Mouse (Mus musculus) left cerebral cortex, postnatal 10 days (tissue): ENCODE measurements around the gene Zmiz1. TPM values are rescaled to one million over a fixed set of nuclear protein-coding genes. Genes with fewer than 3 reads are reported as not detected.
A peak's percentile ranks its signal among the peaks of the same experiment; 100 is the strongest.

ENCODE experiments used
- DNase-seq, 2 experiments: peaks; one replicate each; pipeline ENCODE4 v3.0.0; 2021 to 2022; ENCODE audit warnings: low spot score in 2 of 2, mixed read lengths in 1 of 2; ENCODE audit errors: extremely low spot score in 1 of 2
- intact Hi-C: fragments of 180-260 bp; cut with DNase I; formaldehyde crosslinking; loops from one replicate; pipeline ENCODE4 v1.15.1; 2025
- total RNA-seq, 2 experiments: library from RNA; stranded (reverse); gene quantifications; 2 replicates each; pipeline ENCODE4 v1.2.3; 2021

Zmiz1 gene
- total RNA-seq, 2 experiments from 2014 or later = 105 to 106 TPM

- intact Hi-C loops = no loop called here
- DNase-seq = no peak
These were observed 23.4 kb downstream of the Zmiz1 start for GRCm38 (mm10) chr14:25482404-25482803.

DNA sequence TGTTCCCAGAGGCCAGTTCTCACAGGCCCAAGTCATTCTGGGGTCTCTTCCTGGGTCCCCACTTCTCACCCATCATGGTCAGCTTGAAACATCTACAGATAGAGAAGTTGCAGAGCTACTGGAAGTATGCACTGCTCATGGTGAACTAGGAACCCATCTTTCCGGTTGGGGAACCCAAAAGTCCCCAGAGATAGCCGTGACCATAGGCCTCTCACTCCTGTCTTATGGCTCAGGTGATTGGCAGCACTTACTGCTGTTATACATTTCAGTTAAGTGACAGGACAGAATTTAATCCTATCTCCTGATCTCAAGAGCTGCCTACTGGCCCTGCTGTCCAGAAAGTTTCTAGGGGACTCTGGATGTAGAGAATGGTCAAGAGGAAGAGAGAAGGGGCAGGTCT lies 24.3 kb downstream of the Zmiz1 start:
- intact Hi-C loops = no loop called here
- DNase-seq = no peak

- intact Hi-C loops = no loop called here
- DNase-seq = no peak
These were observed 25.1 kb downstream of the Zmiz1 start for GRCm38 (mm10) chr14:25484049-25484448.

DNA sequence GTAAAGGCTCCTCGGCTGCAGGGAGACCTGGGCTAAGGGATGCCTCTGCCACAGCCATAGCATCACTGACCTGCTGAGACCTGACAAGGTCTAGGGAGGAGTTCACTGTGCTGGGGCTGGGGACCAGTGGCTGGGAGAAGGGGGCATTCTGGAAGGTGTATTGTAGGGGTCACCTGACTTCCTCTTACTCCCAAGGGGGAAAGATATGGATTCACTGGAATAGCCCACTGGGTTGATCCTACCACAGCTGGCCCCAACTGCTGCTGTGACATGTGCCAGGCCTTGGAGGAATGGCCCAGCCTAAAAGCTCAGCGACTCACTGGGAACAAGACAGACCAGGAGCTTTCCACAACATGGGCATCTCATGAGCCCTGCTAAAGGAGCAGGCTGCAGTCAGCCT lies 27.2 kb downstream of the Zmiz1 start:
- intact Hi-C loops = no loop called here
- DNase-seq = no peak

DNA sequence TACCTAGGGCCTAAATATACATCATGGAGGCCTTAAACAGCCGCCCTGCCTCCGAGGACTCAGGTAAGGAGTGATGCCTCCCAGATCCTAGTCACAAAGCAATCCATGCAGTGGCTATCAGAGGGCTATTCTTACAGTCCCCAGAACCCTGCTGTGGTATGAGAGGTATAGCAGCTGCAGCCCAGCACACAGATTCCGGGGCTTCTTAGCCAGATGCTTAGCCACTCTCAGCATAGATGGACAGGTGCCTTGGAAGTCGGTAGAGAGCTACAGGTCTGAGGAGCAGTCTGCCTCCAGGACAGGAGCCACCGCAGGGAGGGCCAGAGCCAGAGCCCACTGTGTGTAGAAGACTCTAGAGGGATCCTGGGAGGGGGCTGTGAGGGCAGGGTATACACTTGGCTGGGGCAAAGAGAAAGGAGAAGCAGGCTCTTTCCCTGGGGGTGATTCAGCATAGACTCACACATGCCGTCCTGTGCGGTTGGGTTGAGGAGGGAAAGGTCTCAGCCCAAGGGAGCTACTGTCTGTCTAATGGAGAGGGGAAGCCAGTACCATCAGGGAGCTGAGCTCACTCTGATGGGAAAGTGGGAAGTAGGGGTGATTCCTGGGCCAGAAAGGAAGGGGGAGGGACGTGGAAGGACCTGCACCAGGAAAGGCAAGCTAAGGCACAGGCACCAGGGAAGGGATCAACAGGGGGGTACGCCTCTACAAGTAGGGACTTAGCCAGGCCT lies 27.9 kb downstream of the Zmiz1 start:
- intact Hi-C loops = no loop called here
- DNase-seq = no peak

DNA sequence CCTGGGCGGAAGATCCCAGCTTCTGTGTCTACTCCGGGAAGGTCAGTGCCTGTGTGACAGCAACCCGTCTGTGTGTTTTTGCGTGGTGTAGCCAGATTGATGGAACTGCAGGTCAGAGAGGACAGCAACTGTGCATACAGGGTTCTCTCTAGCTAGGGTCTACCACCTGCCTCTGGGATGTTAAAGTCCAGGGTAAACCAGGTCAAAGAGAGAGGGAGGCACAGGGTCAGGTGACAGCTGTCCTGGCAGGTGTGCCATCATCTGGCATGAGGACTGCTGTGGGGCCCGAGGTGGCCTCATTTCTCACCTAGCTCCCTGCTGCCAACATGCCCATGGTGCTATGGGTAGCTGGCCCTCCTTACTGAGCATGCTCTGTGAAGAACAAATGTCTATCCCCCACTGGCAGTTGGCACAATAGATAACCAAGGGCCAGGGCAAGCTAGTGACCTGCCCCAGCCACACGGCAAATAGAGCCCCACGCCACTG lies 28.5 kb downstream of the Zmiz1 start:
- intact Hi-C loops = no loop called here
- DNase-seq = no peak

DNA sequence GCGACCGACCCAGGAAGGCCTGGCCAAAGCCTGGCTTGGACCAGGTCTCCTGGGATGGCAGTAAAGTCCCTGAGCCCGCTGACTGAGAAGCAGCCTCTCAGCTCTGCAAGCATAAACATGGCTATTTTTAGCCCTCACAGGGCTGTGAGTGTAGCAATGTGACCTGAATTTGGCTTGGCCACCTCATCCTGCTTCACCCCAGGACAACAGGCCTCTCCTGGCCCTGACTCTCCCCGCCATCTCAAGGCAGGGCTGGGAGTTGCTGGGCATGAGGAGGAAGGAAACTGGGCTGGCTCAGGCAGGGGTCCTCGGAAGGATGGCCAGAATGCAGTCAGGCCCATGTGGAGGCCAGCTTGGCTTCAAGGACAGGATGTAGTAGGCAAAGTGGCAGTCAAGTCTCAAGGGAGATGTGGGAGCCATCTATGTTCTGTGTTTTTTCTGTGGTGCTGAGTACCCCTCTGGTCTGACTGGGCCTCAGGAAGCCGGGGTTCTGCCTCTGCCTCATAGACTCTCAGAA lies 29.2 kb downstream of the Zmiz1 start:
- peak in 1 of 2 experiments; percentile 63 for DNase-seq
- intact Hi-C loops = no loop called here

DNA sequence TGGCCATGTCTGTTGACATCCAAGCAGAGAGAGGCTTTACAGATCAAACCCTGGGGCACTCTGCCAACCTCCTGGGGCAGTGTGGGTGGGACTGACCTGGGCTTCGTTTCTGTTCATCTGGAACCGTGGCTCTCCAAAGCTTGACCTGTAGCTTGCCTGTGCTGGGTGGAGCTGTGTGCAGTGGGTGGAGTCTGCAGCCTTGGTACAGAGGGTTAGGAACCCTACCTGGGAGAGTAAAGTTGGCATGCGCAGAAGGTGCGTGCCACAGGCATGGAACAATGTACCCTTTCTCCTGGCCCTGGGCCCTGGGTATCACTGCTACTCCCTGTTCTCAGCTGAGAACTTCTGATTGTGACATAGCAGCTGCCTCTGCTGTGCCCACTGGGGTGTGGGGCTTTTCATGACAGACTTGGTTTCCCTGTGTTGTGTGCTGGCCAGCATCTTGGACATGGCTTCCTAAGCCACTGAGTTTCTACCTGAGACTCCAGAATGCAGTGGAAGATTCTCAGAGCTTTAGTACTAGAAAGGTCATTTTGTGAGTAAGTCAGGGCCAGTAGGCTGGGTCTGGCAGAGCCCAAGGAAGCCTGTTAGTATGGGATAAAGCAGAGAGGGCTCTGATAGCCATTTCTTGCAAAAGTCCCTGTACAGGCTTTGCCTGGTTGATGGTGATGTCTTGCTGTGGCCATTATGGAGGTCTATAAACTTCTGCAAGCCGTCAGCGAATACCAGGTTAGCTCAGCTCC lies 30.5 kb downstream of the Zmiz1 start:
- intact Hi-C loops = no loop called here
- DNase-seq = peak in 1 of 2 experiments; percentile 54

- intact Hi-C loops = no loop called here
- DNase-seq = no peak
These were observed 33.0 kb downstream of the Zmiz1 start for GRCm38 (mm10) chr14:25491961-25492360.

- intact Hi-C loops = no loop called here
- no peak for DNase-seq
These were observed 33.7 kb downstream of the Zmiz1 start for GRCm38 (mm10) chr14:25492567-25493279.

- intact Hi-C loops = no loop called here
- peak in 1 of 2 experiments; percentile 60 for DNase-seq
These were observed 34.6 kb downstream of the Zmiz1 start for GRCm38 (mm10) chr14:25493301-25494241.

DNA sequence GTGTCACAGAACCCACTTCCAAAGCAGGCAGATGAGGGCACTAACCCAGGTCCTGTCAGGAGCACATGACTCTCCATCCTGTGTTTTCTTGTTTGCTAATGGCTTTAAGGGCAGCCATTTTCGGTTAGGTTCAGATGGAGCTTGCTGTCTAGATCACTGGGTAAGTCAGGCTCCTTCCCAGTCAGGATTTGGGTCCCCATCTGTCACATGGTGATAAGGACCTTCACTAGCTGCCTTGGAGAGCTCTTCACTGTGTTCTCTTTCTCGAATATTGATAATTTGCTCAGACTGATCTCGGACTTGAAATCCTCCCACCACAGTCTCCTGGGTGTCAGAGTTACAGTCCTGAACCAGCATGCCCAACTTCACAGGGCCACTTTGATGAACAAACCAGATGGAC lies 35.8 kb downstream of the Zmiz1 start:
- no peak for DNase-seq
- intact Hi-C loops = no loop called here

DNA sequence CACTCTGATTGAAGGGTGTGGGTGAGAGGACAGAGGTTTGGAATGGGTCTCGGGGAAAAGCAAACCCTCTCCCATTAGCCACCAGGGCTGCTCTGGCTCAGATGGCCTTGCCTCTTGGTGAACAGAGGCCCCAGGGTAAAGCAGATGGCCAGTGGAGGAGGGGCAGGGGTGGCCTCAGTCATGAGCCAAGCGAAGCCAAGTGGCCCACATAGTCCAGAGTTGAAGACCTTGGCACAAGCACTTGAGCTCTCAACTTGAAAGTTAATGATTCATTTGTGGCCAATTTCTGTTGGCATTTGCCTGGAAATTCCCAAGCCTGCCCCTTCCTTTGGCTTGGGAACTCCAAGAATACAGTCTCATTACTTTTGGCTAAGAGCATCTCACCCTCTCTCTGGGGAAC lies 37.1 kb downstream of the Zmiz1 start:
- peak; percentile 52 to 63 for DNase-seq
- intact Hi-C loops = no loop called here

- DNase-seq = no peak
- intact Hi-C loops = no loop called here
These were observed 38.0 kb downstream of the Zmiz1 start for GRCm38 (mm10) chr14:25496989-25497388.

- intact Hi-C loops = no loop called here
- DNase-seq = no peak
These were observed 38.6 kb downstream of the Zmiz1 start for GRCm38 (mm10) chr14:25497596-25497995.

GRCm38 (mm10) chr14:25498367-25498766 lies 39.4 kb downstream of the Zmiz1 start:
- intact Hi-C loops = no loop called here
- no peak for DNase-seq

DNA sequence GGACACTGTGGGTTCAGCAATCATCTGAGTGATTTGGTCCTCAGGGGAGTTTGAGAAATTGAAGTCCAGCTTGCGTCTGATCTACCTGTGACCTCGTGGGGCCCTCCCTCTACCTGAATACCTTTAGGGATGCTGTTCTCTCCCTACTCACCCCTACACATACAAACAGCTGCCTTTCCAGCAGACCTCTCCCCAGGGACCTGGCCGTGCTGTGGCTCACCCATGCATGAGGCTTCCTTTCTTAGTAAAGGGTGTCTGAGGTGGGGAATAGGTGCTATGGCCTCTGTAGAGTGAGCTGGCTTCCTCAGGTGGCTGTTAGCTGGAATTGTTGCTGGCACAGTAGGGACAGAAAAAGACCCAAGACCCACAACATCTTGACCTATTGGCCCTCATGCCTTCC lies 40.5 kb downstream of the Zmiz1 start:
- intact Hi-C loops = no loop called here
- no peak for DNase-seq

DNA sequence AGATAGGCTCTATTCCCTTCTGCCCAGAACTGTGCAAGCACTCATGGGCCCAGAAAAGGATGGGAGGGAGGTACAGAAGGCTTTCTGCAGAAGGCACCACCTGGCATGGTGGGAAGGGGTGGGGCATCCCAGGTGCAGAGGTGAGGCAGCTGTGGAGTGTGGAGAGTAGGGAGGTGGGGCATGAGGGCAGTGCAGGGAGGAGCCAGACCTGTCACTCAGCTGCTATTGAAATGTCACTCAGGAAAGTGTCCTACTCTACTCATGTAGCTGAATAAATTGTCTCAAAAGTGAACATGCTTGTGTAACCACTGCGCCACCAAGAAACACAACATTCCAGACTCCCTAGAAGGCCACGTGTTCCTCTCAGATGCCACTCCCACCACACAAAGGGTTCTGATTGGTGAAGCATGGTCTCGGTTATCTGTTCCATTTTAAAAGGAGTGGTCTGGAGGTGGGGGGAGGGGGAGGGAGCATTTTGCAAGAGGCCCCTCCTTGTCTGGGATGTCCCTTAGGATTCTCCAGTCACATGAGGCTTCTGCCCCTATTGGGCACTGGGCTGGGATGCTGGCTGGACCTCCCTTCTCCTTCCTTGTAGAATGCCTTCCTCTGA lies 41.6 kb downstream of the Zmiz1 start:
- intact Hi-C loops = no loop called here

More for the DNA sequence above, 41.6 kb downstream of the Zmiz1 start:
- no peak for DNase-seq
